Mouse (Mus musculus): ENCODE data around the gene Ppp1r36. TPM values are rescaled to one million over a fixed set of nuclear protein-coding genes. Genes with fewer than 3 reads are reported as not detected.

The Ppp1r36 gene
- polyA plus RNA-seq, 1 experiment from 2014 or later: 2.7 TPM

DNA sequence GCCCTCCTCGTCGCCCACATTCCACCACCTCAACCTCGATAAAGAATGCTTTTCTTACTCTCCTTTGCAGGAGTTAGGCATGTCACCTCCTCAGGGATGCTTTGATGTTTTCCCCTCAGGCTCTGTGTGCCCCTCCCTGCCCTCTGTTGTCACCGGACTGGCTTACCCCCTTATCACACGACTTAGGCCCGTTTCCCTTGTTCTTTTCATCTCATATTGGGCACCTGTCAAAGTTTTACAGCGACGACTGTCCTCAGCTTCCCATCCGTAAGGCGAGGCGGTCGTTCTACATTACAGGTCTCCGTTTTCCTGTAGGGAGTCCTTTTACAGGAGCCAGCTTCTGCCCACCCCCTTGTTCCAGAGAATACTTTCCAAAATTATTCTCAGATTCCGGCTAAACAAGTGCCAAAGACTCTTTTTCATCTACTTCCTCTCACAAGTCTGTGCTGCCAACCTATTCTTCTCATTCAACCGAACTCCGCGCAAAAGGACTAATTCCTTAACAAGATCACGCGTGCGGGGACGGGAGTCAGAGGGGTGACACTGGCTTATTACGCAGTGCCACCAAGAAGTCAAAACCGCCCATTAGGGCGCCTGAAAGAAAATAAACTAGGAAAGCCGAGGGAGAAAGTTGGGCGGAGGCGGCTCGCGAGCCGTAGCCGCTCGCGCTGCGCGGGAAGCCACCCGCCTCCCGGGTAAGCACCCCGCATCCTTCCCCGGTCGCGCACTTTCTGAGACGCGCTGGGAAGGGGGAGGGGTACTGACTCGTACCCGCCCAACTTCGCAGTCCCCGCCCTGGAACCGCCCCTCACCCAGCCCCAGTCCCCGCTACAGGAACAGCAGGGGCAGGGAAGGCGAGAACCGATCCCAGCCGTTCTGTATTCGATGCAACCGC, 14.1 kb upstream of the Ppp1r36 start:
- ATAC-seq (ENCODE audit: low FRiP score): peak; percentile 94
- Histone ChIP-seq H3K9ac (peak overlapping the region; percentile 66), H3K27me3 (peaks cover 43% of the 10 kb centered on the region), H3K36me3 (no peaks in the 10 kb centered on the region), H3K4me1 (peaks cover 20% of the 10 kb centered on the region), H3K9me3 (replicated peaks) (no peaks in the 10 kb centered on the region), H3K4me3 (peak overlapping the region; percentile 55), H3K27ac (peak overlapping the region; percentile 89), H3K4me2 (replicated peaks) (peak overlapping the region; percentile 75)
- WGBS: under 1% methylated on average over 54 of the region's 54 CpGs

DNA sequence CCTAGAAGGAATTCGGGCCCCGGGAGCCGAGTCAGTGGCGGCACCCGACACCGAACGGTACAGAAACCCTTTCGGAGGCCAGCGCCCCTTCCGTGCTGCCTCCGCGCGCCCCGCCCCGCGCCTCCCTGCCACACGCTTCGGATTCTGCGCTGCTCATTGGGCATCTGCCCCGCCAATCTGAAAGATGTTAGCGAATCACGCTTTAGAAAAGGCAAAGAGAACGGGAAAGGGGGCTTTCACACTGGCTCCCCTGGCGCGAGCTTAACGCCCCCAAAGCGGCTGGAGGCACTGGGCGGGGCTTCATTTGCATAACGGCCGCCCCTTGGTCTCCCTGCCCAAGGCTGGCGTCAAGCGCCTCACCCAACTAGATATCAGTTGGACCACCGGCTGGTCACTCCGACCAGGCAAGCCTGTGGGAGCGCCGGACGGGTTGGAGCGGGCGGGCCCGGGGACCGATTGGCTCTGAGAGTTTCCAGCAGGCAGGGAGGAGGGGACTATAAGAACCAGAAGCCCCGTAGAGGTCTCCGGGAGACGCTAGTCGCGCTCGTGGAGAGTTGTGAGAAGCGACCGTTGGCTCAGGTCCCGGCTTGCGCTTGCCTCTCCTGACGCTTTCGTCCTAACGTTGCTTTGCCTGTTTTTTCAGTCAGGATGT, 13.3 kb upstream of the Ppp1r36 start, which contains the start of gene Hspa2:
Gene Hspa2, plus strand, starts transcription at position 291 of the 652 bp plus-strand sequence.
- Histone ChIP-seq H3K4me2 (replicated peaks) (peak within 1 kb of the TSS; percentile 75), H3K36me3 (no peaks in the 10 kb centered on the region), H3K9ac (peak within 1 kb of the TSS; percentile 66), H3K27ac (peak within 1 kb of the TSS; percentile 89), H3K4me3 (peak within 1 kb of the TSS; percentile 55), H3K4me1 (peaks cover 20% of the 10 kb centered on the region), H3K27me3 (peaks cover 48% of the 10 kb centered on the region), H3K9me3 (replicated peaks) (no peaks in the 10 kb centered on the region)
- ATAC-seq (ENCODE audit: low FRiP score): peak; percentile 98
- WGBS: 0% methylated on average over 54 of the region's 54 CpGs

DNA sequence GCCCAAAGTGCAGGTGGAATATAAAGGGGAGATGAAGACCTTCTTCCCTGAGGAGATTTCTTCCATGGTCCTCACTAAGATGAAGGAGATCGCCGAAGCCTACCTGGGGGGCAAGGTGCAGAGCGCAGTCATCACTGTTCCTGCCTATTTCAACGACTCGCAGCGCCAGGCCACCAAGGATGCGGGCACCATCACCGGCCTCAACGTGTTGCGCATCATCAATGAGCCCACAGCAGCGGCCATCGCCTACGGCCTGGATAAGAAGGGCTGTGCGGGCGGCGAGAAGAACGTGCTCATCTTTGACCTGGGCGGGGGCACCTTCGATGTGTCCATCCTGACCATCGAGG, 12.5 kb upstream of the Ppp1r36 start:
- WGBS: 5% methylated on average over 20 of the region's 20 CpGs
- Histone ChIP-seq H3K4me1 (peaks cover 20% of the 10 kb centered on the region), H3K27ac (no peak overlapping the region), H3K27me3 (peaks cover 48% of the 10 kb centered on the region), H3K4me2 (replicated peaks) (peak overlapping the region; percentile 75), H3K36me3 (no peaks in the 10 kb centered on the region), H3K9me3 (replicated peaks) (no peaks in the 10 kb centered on the region), H3K4me3 (peak overlapping the region; percentile 55), H3K9ac (no peak overlapping the region)
- ATAC-seq (ENCODE audit: low FRiP score): no peak

DNA sequence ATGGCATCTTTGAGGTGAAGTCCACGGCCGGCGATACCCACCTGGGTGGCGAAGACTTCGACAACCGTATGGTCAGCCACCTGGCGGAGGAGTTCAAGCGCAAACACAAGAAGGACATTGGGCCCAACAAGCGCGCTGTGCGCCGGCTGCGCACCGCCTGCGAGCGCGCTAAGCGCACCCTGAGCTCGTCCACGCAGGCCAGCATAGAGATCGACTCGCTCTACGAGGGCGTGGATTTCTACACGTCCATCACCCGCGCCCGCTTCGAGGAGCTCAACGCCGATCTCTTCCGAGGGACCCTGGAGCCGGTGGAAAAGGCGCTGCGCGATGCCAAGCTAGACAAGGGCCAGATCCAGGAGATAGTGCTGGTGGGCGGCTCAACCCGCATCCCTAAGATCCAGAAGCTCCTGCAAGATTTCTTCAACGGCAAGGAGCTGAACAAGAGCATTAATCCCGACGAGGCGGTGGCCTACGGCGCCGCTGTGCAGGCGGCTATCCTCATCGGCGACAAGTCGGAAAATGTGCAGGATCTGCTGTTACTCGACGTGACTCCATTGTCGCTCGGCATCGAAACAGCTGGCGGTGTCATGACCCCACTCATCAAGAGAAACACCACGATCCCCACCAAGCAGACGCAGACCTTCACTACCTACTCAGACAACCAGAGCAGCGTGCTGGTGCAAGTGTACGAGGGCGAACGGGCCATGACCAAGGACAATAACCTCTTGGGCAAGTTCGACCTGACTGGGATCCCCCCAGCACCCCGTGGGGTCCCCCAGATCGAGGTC, 12.0 kb upstream of the Ppp1r36 start:
- no peak overlapping the region for H3K9ac ChIP-seq
- ATAC-seq (ENCODE audit: low FRiP score): no peak
- no peaks in the 10 kb centered on the region for H3K9me3 ChIP-seq (replicated peaks)
- peak overlapping the region; percentile 75 for H3K4me2 ChIP-seq (replicated peaks)
- H3K36me3 ChIP-seq: no peaks in the 10 kb centered on the region
- peak overlapping the region; percentile 55 for H3K4me3 ChIP-seq
- peaks cover 50% of the 10 kb centered on the region for H3K27me3 ChIP-seq
- 4% methylated on average over 64 of the region's 64 CpGs for WGBS
- H3K27ac ChIP-seq: no peak overlapping the region
- peaks cover 20% of the 10 kb centered on the region for H3K4me1 ChIP-seq

DNA sequence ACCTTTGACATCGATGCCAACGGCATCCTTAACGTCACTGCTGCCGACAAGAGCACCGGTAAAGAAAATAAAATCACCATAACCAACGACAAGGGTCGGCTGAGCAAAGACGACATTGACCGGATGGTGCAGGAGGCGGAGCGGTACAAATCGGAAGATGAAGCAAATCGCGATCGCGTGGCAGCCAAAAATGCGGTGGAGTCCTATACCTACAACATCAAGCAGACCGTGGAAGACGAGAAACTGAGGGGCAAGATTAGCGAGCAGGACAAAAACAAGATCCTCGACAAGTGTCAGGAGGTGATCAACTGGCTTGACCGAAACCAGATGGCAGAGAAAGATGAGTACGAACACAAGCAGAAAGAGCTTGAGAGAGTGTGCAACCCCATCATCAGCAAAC, 11.4 kb upstream of the Ppp1r36 start:
- no peak for ATAC-seq (ENCODE audit: low FRiP score)
- Histone ChIP-seq H3K4me3 (peak overlapping the region; percentile 55), H3K36me3 (no peaks in the 10 kb centered on the region), H3K4me2 (replicated peaks) (peak overlapping the region; percentile 75), H3K9me3 (replicated peaks) (no peaks in the 10 kb centered on the region), H3K4me1 (peaks cover 20% of the 10 kb centered on the region), H3K27me3 (peaks cover 51% of the 10 kb centered on the region), H3K27ac (no peak overlapping the region), H3K9ac (no peak overlapping the region)
- 4% methylated on average over 23 of the region's 23 CpGs for WGBS

DNA sequence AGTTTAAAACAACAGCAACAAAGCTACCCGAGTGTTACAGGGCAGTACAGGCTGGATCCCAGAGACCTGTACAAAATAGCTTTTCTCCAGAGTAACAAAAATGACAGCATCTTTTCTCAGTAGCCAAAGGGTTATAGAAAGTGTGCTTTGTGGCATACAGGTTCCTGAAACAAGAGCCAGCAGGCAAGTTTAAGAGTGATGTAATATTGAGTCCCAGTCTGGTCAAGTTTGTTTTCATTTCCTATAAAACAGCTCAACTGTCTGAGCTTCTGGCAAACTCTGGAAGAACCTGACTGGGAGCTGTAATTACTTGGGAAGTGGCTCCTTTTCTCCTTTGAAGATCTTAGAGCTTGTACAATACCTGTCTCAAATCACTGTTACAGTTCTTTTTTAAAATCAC, 10.2 kb upstream of the Ppp1r36 start:
- Histone ChIP-seq H3K4me3 (no peak overlapping the region), H3K27me3 (peaks cover 42% of the 10 kb centered on the region), H3K27ac (no peak overlapping the region), H3K4me2 (replicated peaks) (no peak overlapping the region), H3K4me1 (peaks cover 20% of the 10 kb centered on the region), H3K9me3 (replicated peaks) (no peaks in the 10 kb centered on the region), H3K36me3 (no peaks in the 10 kb centered on the region), H3K9ac (no peak overlapping the region)
- ATAC-seq (ENCODE audit: low FRiP score): no peak
- 30% methylated on average over 1 of the region's 1 CpGs for WGBS

DNA sequence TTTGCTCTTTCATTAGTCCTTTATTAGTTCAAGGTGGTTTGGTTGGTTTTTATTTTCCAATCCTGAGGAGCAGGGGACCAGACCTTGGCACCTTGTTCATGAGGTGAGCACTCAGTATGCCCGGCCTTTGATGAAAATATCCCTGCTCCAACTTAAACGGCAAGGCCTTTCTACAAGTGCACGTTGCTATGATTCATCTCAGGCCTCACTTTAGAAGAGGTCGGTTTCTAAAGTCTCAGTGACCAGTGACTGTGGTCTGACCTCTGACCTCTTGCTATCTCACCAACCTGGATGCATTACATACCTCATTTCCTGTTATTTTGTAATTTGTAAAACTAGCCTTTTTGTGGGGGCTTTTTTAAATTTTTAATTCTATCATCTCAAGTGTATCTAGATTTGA, 8.2 kb upstream of the Ppp1r36 start:
- peaks cover 16% of the 10 kb centered on the region for H3K4me1 ChIP-seq
- H3K4me2 ChIP-seq (replicated peaks): no peak overlapping the region
- H3K27ac ChIP-seq: no peak overlapping the region
- 61% methylated on average over 4 of the region's 4 CpGs for WGBS
- ATAC-seq (ENCODE audit: low FRiP score): no peak
- H3K4me3 ChIP-seq: no peak overlapping the region
- no peaks in the 10 kb centered on the region for H3K9me3 ChIP-seq (replicated peaks)
- no peak overlapping the region for H3K9ac ChIP-seq
- H3K27me3 ChIP-seq: peaks cover 42% of the 10 kb centered on the region
- H3K36me3 ChIP-seq: no peaks in the 10 kb centered on the region

DNA sequence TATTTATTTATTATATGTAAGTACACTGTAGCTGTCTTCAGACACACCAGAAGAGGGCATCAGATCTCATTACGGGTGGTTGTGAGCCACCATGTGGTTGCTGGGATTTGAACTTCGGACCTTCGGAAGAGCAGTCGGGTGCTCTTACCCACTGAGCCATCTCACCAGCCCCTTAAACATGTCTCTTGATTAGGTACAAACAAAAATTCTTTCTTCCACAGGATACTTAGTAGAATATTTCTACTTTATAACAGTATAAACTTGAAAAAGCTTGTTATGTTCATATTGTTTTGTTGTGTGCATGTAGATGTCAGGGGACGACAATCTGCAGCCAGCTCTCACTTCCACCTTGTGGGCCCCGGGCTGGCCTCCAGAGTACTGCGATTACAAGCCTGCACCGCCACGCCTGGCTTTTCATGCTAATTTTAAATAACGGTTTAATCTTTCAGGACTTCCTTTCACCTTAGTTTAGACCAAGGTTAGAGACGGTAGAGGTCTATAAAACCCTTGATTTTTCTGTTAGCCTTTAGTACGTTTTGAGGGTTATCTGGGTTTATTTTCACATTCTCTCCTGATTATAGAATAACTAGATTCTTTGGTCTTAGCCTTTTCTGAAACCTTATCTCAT, 1.8 kb upstream of the Ppp1r36 start:
- Histone ChIP-seq H3K4me2 (replicated peaks) (no peak overlapping the region), H3K27ac (no peak overlapping the region), H3K9ac (no peak overlapping the region), H3K27me3 (peaks cover 23% of the 10 kb centered on the region), H3K4me3 (no peak overlapping the region), H3K36me3 (no peaks in the 10 kb centered on the region), H3K4me1 (peaks cover 5% of the 10 kb centered on the region), H3K9me3 (replicated peaks) (no peaks in the 10 kb centered on the region; the same call in 1 of the 2 replicates)
- WGBS: 88% methylated on average over 12 of the region's 12 CpGs
- ATAC-seq (ENCODE audit: low FRiP score): no peak

DNA sequence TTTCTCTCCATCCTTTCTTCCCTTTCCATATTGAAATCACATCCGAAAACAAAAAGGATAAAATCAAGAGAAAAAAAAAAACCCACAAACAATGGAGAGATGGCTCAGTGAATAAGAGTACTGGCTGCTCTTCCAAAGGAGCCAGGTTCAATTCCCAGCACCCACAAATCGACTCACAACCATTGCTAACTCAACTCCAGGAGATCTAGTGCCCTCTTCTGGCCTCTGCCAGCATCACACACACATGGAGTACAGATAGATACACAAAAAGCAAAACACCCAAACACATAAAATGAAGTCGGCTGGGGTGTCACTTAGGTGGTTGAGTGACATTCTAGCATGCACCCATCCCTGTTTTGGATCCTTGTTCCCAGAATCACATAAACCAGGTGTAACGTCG, 1.0 kb downstream of the Ppp1r36 start:
- ATAC-seq (ENCODE audit: low FRiP score): no peak
- Histone ChIP-seq H3K36me3 (no peaks in the 10 kb centered on the region), H3K9ac (no peak overlapping the region), H3K4me2 (replicated peaks) (no peak overlapping the region), H3K27ac (no peak overlapping the region), H3K27me3 (peaks cover 23% of the 10 kb centered on the region), H3K4me3 (no peak overlapping the region), H3K4me1 (peaks cover 5% of the 10 kb centered on the region), H3K9me3 (replicated peaks) (no peaks in the 10 kb centered on the region; the same call in 1 of the 2 replicates)
- WGBS: 91% methylated on average over 5 of the region's 5 CpGs

DNA sequence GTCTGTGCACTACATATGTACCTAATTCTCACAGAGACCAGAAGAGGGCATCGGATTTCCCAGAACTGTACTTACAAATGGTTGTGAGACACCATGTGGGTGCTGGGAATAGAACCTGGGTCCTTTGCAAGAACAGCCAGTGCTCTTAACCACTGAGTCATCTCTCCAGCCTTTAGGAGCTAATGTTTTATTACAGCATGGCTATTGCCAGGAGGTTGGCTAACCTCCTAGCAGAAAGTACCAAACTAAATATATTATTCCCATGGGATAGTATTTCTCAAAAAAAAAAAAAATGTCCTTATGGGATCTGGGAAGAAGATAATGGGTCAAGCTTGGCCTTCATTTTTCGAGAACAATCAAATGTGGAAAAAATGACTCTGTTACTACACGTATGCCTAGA, 7.9 kb downstream of the Ppp1r36 start:
- 89% methylated on average over 3 of the region's 3 CpGs for WGBS
- Histone ChIP-seq H3K4me2 (replicated peaks) (no peak overlapping the region), H3K9ac (no peak overlapping the region), H3K36me3 (no peaks in the 10 kb centered on the region), H3K27me3 (no peaks in the 10 kb centered on the region), H3K9me3 (replicated peaks) (no peaks in the 10 kb centered on the region), H3K27ac (no peak overlapping the region), H3K4me1 (no peaks in the 10 kb centered on the region), H3K4me3 (no peak overlapping the region)
- ATAC-seq (ENCODE audit: low FRiP score): no peak

DNA sequence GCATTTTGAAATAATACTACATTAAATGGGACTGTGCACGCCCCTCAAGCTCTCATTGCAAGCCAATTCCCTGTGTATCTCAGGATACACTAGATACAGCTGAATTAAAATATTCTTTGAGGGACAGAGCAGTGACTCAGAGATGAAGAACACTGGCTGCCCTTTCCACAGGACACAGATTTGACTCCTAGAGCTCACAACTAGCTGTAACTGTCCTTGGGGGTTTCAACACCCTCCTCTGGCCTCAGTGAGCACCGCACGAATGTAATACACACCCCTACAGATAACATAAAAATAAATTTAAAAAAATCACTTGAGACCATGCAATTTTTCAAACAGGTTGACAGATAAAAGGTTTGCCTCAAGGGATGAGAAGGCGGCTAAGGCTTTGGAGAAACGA, 10.2 kb downstream of the Ppp1r36 start:
- Histone ChIP-seq H3K27me3 (no peaks in the 10 kb centered on the region), H3K4me2 (replicated peaks) (no peak overlapping the region), H3K4me1 (no peaks in the 10 kb centered on the region), H3K36me3 (no peaks in the 10 kb centered on the region), H3K4me3 (no peak overlapping the region), H3K9me3 (replicated peaks) (no peaks in the 10 kb centered on the region), H3K9ac (no peak overlapping the region), H3K27ac (no peak overlapping the region)
- WGBS: 57% methylated on average over 5 of the region's 5 CpGs
- no peak for ATAC-seq (ENCODE audit: low FRiP score)

Data from hindbrain, embryonic 12.5 days (tissue).